Mouse (Mus musculus) kidney, embryonic 16.5 days (tissue): Measurements from ENCODE around the gene Mcpt8. TPM values are rescaled to one million over a fixed set of nuclear protein-coding genes. Genes with fewer than 3 reads are reported as not detected.
"Not testable (repeated sequence)": the region's sequence is repeated elsewhere in the genome, so short reads cannot be mapped to it uniquely, and the experiment has no call there.

ENCODE experiments used
- ATAC-seq: fragments of 200-750 bp; cut with Nextera tagmentation; 2 replicates; pipeline ENCODE4 v1.8.0; 2017; ENCODE audit warnings: moderate TSS enrichment; ENCODE audit not compliant: low FRiP score, low TSS enrichment
- H3K27ac ChIP-seq: fragments of 300-500 bp; sonication (generic); 2 replicates; pipeline ENCODE4 v1.5.1; 2014; ENCODE audit warnings: low read length
- H3K27me3 ChIP-seq: fragments of 300-500 bp; sonication (generic); 2 replicates; pipeline ENCODE4 v1.6.1; 2014; ENCODE audit warnings: low read length, control low read depth, mixed read lengths; ENCODE audit not compliant: insufficient read depth
- H3K36me3 ChIP-seq: fragments of 300-500 bp; sonication (generic); 2 replicates; pipeline ENCODE4 v1.6.1; 2014; ENCODE audit warnings: low read length, control low read depth, mixed read lengths; ENCODE audit not compliant: insufficient read depth
- H3K4me1 ChIP-seq: fragments of 300-500 bp; sonication (generic); 2 replicates; pipeline ENCODE4 v1.6.1; 2014; ENCODE audit warnings: low read length, control low read depth, mixed read lengths; ENCODE audit not compliant: insufficient read depth
- H3K4me2 ChIP-seq: fragments of 300-500 bp; sonication (generic); replicated peaks from 2 replicates; pipeline ENCODE4 v1.6.1; 2014; ENCODE audit warnings: low read depth, low read length
- H3K4me3 ChIP-seq: fragments of 300-500 bp; sonication (generic); 2 replicates; pipeline ENCODE4 v1.5.1; 2014; ENCODE audit warnings: mild to moderate bottlenecking, low read length
- H3K9ac ChIP-seq: fragments of 300-500 bp; sonication (generic); replicated peaks from 2 replicates; pipeline ENCODE4 v1.6.1; 2014; ENCODE audit warnings: low read length
- H3K9me3 ChIP-seq: fragments of 300-500 bp; sonication (generic); 2 replicates; pipeline ENCODE4 v1.6.1; 2016; ENCODE audit warnings: low read length, control low read depth
- WGBS: fragments of 180-500 bp; shearing (Covaris S2); extraction: QIAGEN DNeasy Blood & Tissue Kit; methylation state at CpG from one replicate; pipeline ENCODE4 v1.1.7; 2014; 5-methylcytosine and 5-hydroxymethylcytosine counted together
- polyA plus RNA-seq: library from polyadenylated mRNA; unstranded; fragments of >200 nt; fragmentation: Nextera tagmentation; extraction: Ambion mirVana; gene quantifications from 2 replicates; pipeline ENCODE4 v1.2.1, GENCODE M21; 2015

Mcpt8 gene
- polyA plus RNA-seq = 0.22 and 0.52 TPM in 2 replicates

DNA sequence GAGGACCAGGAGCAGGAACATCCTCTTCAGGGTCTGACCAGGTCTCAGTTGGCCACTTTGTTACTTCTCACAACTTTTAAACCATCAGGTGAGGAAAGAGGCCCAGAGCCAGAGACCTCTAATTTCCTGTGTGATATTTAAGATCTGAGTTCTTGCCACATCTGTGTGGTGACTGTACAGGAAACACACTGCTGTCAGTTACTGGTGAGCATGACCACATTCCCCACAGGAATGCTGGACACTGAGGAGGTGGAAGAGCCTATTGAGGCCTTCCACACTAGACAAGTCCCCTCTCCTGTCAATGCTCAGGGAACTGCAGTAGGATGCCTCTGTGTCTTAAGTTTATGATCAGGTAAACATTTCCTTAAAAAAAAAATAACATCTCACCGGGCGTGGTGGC is at the start of gene Mcpt8:
Gene Mcpt8 (minus strand): TSS at position 107 of the 400 bp plus-strand sequence.
- no peaks in the 10 kb centered on the region for H3K9me3 ChIP-seq

GRCm38 (mm10) chr14:56133675-56134074 is 48.6 kb upstream of the Mcpt8 start:
- not testable (repeated sequence) for H3K27ac ChIP-seq, ATAC-seq, H3K4me1 ChIP-seq, H3K9ac ChIP-seq, H3K9me3 ChIP-seq, H3K4me2 ChIP-seq, H3K27me3 ChIP-seq, H3K4me3 ChIP-seq, H3K36me3 ChIP-seq
- 81% methylated on average over 1 of the region's 1 CpGs for WGBS

More for the DNA sequence above, at the start of gene Mcpt8:
- H3K4me3 ChIP-seq = no peak within 1 kb of the TSS
- H3K4me2 ChIP-seq = no peak within 1 kb of the TSS
- no peaks in the 10 kb centered on the region for H3K27me3 ChIP-seq
- H3K27ac ChIP-seq = no peak within 1 kb of the TSS
- ATAC-seq = no peak
- no peaks in the 10 kb centered on the region for H3K4me1 ChIP-seq
- WGBS = 95% methylated on average over 2 of the region's 2 CpGs
- H3K36me3 ChIP-seq = no peaks in the 10 kb centered on the region
- H3K9ac ChIP-seq = no peak within 1 kb of the TSS

DNA sequence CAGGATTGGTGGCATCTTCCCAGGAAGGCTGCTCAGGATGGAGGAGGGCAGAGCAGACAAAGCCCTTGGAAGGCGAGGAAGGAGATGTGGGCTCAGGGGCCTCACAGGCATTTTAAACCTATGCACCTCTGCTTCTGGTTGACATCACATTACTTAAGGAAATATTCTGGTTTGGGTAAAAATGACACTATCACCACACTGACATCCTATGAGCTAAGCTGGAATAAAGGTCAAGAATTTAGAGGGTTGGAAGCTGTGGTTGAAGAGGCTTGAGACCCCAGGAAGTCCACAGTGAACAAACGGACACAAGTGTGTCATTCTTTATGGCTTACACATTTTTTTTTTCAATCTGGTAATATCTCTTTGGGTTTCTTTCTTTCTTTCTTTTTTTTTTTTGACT is 47.4 kb upstream of the Mcpt8 start, which contains the start of gene Gzmd:
Gene Gzmd (minus strand): TSS at position 101 of the 400 bp plus-strand sequence.
- H3K4me1 ChIP-seq, H3K27ac ChIP-seq, ATAC-seq, H3K27me3 ChIP-seq, H3K4me2 ChIP-seq, H3K9ac ChIP-seq, H3K36me3 ChIP-seq, H3K9me3 ChIP-seq, H3K4me3 ChIP-seq: not testable (repeated sequence)
- WGBS = 81% methylated on average over 2 of the region's 2 CpGs

- no peak overlapping the region for H3K4me3 ChIP-seq
- no peaks in the 10 kb centered on the region for H3K4me1 ChIP-seq
- WGBS = 50% methylated on average over 3 of the region's 3 CpGs
- H3K27me3 ChIP-seq = no peaks in the 10 kb centered on the region
- no peak for ATAC-seq
- H3K27ac ChIP-seq = no peak overlapping the region
- H3K9me3 ChIP-seq = no peaks in the 10 kb centered on the region
- no peak overlapping the region for H3K4me2 ChIP-seq
- H3K9ac ChIP-seq = no peak overlapping the region
- no peaks in the 10 kb centered on the region for H3K36me3 ChIP-seq
These were observed 43.3 kb upstream of the Mcpt8 start for GRCm38 (mm10) chr14:56128341-56128740.

DNA sequence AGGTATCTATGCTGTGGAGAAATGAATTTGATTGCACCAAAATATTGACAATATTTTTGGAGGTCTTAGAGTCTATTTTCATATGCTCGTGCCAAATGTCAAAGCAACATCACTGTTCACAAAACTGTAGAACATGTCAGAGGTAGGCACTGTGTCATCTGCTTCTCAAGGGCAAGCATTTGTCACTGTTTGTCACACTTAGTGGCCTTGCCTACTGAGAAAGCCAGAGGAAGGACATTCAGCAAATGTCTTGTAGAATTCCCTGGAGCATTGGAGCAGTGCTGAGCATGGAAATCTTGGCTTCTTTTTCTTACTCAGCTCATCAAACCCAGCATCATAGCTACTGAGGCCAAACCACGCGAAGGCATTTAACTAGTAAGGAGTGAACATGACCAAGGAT is 38.4 kb upstream of the Mcpt8 start:
- Histone ChIP-seq H3K9me3 (no peaks in the 10 kb centered on the region), H3K27ac (no peak overlapping the region), H3K4me1 (no peaks in the 10 kb centered on the region), H3K4me3 (no peak overlapping the region), H3K4me2 (no peak overlapping the region), H3K36me3 (no peaks in the 10 kb centered on the region), H3K27me3 (no peaks in the 10 kb centered on the region), H3K9ac (no peak overlapping the region)
- 88% methylated on average over 3 of the region's 3 CpGs for WGBS
- no peak for ATAC-seq

- no peak within 1 kb of the TSS for H3K4me2 ChIP-seq
These were observed 35.5 kb upstream of the Mcpt8 start, which contains the start of gene Gzme for GRCm38 (mm10) chr14:56120525-56120924. TSS of gene Gzme (minus strand) at chr14:56120625.

DNA sequence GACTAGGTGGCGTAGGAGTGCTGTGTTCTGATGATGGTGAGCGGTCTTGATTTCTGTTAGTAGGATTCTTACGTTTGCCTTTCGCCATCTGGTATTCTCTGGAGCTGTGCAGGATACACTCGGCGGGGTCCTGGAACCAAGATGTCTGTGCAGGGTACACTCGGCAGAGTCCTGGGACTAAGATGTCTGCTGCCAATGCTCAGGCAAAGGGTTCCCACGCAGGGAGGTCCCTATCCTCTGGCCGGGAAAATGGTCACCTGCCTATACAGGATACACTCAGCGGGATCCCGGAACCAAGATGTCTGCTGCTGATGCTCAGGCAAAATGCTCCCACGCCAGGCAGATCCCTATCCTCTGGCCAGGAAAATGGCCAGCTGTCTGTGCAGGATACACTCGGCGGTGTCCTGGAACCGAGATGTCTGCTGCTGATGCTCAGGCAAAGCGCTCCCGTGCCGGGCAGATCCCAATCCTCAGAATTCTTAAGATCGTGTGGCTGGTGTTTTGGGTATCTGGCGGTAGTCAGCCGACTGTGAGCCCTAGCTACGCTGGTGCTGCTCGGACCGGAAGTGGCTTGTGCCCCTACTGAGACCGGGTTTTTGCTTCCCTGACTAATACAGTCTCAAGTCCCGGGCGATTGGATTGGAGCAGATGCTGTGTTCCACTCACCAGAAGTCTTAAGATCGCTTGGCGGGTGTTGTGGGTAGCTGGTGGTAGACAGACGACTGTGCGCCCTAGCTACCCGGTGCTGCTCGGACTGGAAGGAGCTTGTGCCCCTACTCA is 30.6 kb upstream of the Mcpt8 start:
- 93% methylated on average over 33 of the region's 33 CpGs for WGBS
- not testable (repeated sequence) for H3K4me1 ChIP-seq, H3K27me3 ChIP-seq, H3K4me2 ChIP-seq, H3K9ac ChIP-seq, H3K27ac ChIP-seq, H3K36me3 ChIP-seq, H3K4me3 ChIP-seq, ATAC-seq, H3K9me3 ChIP-seq

More at GRCm38 (mm10) chr14:56120525-56120924, 35.5 kb upstream of the Mcpt8 start, which contains the start of gene Gzme:
- Histone ChIP-seq H3K27me3 (no peaks in the 10 kb centered on the region), H3K27ac (no peak within 1 kb of the TSS), H3K36me3 (no peaks in the 10 kb centered on the region), H3K9ac (no peak within 1 kb of the TSS), H3K4me3 (no peak within 1 kb of the TSS), H3K4me1 (no peaks in the 10 kb centered on the region), H3K9me3 (no peaks in the 10 kb centered on the region)
- ATAC-seq = no peak

DNA sequence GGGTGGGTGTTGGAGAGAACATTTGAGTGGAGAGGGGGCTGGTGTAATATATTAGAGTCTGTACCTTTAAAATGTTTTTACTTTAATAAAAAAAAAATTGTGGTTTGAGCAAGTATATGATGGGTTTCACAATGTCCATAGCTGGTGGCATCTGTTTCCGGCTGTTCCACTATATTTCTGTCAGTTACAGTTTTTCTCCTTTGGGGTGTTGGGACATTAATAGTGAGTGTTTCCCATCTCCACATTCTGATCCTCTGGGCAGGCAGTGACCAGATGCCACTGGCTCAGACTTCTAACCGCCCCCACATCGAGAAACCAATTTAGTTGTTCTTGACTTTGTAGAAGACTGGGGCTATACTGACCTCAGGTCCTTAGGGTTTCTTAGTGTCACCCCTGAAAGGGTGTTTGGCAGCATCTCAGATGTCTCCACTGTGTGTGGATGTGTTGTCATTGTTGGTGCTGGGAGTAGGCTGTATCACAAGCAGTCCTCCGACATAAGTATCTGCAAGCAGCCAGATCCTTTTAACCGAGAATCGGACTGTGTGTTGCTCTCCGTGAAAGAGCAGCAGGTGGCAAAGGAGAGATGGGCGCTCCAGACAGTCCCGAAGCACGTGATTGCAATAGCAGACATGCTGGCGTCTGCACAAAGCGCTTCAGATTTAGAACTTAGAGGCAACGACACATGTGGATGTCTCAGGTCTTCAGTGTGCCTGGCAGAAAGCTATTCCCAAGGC is 20.5 kb upstream of the Mcpt8 start:
- Histone ChIP-seq H3K4me1 (no peaks in the 10 kb centered on the region), H3K9me3 (no peaks in the 10 kb centered on the region), H3K27me3 (no peaks in the 10 kb centered on the region), H3K4me3 (no peak overlapping the region), H3K4me2 (no peak overlapping the region), H3K9ac (no peak overlapping the region), H3K27ac (no peak overlapping the region), H3K36me3 (no peaks in the 10 kb centered on the region)
- 81% methylated on average over 13 of the region's 13 CpGs for WGBS
- no peak for ATAC-seq

GRCm38 (mm10) chr14:56105016-56105415 is 19.9 kb upstream of the Mcpt8 start:
- Histone ChIP-seq H3K4me3 (no peak overlapping the region), H3K9ac (no peak overlapping the region), H3K27me3 (no peaks in the 10 kb centered on the region), H3K4me1 (no peaks in the 10 kb centered on the region), H3K9me3 (no peaks in the 10 kb centered on the region), H3K4me2 (no peak overlapping the region), H3K36me3 (no peaks in the 10 kb centered on the region), H3K27ac (no peak overlapping the region)
- ATAC-seq = no peak
- WGBS = 84% methylated on average over 5 of the region's 5 CpGs

DNA sequence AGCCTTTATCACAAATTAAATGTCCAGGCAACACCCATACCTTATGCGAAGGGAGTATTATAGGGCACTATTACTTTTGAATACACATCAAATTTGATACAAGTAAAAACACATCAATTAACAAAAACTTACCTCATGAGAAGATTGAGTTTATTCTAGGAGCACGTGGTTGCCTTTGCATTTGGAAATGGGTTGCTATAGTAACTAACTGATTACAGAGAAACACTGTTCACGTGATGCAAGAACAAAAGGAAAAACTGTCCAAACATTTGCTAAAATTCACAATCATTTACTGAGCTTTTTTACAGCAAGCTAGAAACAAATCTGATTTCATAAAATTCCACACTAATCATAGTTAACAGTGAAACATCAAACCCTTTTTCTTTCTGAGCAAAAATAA is 18.4 kb upstream of the Mcpt8 start:
- Histone ChIP-seq H3K36me3 (no peaks in the 10 kb centered on the region), H3K4me2 (no peak overlapping the region), H3K9ac (no peak overlapping the region), H3K4me1 (no peaks in the 10 kb centered on the region), H3K27ac (no peak overlapping the region), H3K27me3 (no peaks in the 10 kb centered on the region), H3K9me3 (no peaks in the 10 kb centered on the region), H3K4me3 (no peak overlapping the region)
- no peak for ATAC-seq
- 86% methylated on average over 3 of the region's 3 CpGs for WGBS
